Mouse (Mus musculus): ENCODE measurements around the gene Atf5.
A peak's percentile ranks its signal among the peaks of the same experiment; 100 is the strongest.

Gene Atf5

DNA sequence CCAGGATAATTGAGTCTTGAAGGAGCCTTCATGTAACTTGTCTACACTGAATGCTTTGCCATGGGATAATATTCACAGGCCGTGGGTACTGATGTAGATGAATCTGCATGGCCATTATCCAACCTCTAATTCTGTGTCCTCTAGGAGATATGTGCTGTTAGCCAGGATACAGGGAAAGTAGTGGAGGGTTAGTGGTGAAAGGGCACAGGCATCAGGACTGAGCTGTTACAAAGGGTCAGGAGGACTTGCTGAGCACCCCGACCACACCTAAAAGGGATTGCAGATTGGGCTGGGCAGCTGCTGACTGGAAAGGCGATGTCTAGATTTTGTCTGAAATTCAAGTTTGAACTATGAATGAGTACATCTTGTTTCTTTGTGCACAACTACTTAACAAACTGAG is 4.1 kb upstream of the Atf5 start:
- peak; percentile 1 for DNase-seq (ENCODE audit: low read depth, low spot score)

DNA sequence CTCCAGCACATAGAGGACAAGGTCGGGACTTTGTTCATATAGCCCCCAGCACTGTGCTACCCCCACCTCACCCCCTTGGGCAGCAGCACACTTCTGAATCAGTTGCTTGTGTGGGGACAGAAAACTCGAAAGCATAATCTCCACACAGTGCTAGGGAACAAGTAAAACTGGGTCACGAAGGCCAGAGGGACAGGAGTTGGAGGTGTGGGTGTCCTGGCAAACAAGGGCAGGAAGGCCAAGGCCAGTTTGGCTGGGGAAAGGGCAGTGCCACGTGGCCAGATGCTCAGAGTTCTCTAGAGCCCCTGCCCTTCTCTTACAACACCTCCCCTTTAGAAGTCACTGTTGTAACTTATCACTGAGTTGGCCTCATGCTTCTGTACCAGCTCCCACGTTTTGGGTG is 3.4 kb upstream of the Atf5 start:
- DNase-seq (ENCODE audit: low read depth, low spot score), result peak; percentile 20

GRCm38 (mm10) chr7:44819391-44819790 is 2.9 kb upstream of the Atf5 start:
- DNase-seq (ENCODE audit: low read depth, low spot score), result no peak

- no peak for DNase-seq (ENCODE audit: low read depth, low spot score)
Measured at GRCm38 (mm10) chr7:44818751-44819235, 2.3 kb upstream of the Atf5 start.

GRCm38 (mm10) chr7:44818164-44818563 is 1.7 kb upstream of the Atf5 start:
- DNase-seq (ENCODE audit: low read depth, low spot score), result no peak

DNA sequence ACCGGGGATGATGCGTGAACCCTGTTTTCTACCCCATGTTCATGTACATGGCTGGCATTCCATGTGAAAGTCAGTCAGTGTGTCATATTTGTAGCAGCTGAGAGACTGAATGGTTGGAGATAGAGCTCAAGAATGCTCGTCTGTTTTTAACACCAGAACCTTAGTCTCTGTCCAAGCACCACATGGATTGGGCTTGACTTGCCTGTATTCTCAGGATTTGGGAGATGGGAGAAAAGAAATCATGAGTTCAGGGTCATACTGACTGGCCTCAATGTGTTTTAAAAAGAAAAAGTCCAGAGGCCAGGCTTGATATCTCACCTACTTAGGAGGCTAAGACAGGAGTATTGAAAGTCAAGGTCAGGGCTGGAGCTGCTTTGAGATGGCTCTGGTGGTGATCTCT is 983 bp upstream of the Atf5 start:
- DNase-seq (ENCODE audit: low read depth, low spot score), result no peak

DNA sequence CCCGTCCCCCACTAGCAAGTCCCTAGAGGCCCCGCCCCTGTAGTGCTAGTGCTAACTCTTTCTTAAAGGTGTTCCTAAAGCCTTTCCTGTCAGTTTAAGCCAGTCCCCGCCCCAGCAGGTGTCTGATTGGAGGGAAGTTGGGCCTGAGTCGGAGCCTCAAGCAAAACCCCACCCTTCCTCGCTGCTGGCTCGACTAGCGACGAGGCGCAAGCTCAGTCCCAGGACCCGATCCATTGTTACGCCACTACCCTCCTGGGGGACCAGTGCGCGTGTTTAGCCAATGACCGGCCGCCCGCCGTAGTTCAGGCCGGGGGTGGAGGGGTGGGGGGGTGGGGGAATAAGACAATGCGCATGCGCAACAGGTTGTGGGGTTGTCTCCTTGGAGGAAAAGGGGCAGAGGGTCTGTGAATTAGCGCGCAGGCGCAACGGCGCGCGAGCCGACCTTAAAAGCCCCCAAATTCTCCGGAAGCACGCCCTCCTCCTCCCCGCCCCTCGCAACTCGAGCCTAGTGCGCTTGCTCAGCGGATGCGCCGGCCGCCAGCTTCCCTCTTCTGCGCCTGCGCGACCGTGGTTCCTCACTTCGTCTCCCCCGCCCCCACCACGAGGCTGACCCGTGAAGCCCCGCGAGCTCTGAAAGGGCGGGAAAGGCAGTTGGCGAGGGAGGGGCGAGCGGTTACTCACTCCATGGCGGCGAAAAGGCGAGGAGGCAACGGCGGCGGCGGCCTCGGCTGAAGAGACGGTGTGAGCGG is 563 bp downstream of the Atf5 start, which contains the start of the genes Nup62 and Il4i1:
Gene Nup62, plus strand, starts transcription at position 368 of the 749 bp plus-strand sequence.
Gene Il4i1, plus strand, starts transcription at position 667 of the 749 bp plus-strand sequence.
- DNase-seq (ENCODE audit: low read depth, low spot score), result peak; percentile 99

DNA sequence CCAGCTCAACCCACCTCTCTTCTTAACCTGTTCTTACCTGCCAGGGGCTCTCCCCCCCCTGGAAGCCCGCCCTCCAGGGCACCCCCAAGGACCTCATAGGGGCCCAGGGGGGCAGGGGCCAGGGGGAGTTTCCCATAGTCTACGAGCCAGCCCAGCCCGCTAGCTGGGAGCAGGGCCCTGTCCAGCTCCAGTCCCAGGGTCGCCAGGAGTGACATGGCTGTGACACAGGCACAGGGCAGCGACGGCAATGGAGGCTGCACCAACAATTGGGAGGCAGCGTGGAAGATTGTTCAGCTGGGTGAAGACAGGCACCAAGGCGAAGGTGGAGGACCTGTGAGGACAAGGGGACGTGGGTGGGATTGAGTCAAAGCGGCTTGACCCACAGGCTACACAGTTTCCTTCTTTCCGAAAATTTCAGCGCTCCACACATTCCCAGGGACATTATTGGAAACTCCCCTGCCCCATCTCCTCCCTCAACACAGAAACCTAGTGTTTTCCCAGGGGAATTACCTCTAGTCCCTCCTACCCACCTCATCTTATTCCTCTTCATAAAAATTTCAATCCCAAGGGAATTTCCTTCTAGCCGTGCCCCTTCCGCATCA is 1.4 kb downstream of the Atf5 start:
- no peak for DNase-seq (ENCODE audit: low read depth, low spot score)

DNA sequence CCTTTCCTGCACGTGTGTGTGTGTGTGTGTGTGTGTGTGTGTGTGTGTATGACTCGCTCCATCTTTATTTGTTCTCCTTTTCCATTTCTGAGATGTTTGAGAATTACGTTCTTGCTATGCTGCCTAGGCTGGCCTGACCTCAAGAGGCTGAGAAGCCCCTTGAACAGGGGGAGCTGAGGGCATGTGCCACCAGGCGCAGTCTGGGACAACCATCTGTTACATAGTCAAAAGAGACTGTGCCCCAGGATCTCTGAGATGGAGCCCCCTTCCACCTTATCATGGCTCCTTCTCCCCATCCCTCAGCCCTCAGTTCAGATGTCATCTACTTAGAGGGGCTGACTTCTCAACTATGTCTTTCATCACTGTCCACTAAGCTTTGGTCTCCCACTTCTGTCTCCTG is 2.0 kb downstream of the Atf5 start:
- DNase-seq (ENCODE audit: low read depth, low spot score), result no peak

GRCm38 (mm10) chr7:44813985-44814384 is 2.5 kb downstream of the Atf5 start:
- no peak for DNase-seq (ENCODE audit: low read depth, low spot score)

DNA sequence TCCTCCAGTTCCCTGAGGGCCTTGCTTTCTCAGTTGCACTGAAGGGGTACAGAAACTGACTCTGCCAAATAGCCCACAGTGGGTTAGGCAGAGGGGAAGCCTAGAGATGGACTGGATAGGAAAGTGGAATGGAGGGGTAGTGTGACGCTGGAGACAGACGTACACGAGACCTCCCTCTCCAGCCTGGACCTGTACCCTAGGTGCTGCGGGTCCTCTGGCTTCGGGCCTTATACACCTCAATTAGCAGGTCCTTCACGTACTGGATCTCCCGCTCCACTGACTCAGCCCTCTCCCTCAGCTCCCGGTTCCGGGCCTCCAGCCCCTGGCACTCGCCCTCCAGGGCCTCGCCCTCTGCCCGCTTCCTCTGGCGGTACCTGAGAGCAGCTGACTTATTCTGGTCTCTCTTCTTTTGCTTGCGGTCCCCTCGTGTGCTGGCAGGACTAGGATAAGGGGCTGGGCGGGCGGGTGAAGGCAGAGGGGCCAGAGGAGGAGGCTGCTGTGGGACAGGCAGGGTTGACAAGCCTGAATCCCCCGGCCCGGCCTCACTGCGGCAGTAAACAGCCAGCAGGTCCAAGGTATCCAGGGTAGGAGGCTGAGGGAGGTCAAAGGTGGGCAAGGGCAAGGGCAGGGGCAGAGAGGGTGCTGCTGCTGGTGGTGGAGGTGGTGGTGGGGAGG is 3.7 kb downstream of the Atf5 start:
- DNase-seq (ENCODE audit: low read depth, low spot score), result no peak

GRCm38 (mm10) chr7:44810819-44811557 is 5.5 kb downstream of the Atf5 start:
- DNase-seq (ENCODE audit: low read depth, low spot score), result no peak

- DNase-seq (ENCODE audit: low read depth, low spot score), result no peak
Measured at GRCm38 (mm10) chr7:44810365-44810764, 6.1 kb downstream of the Atf5 start.

GRCm38 (mm10) chr7:44809466-44809865 is 7.0 kb downstream of the Atf5 start:
- DNase-seq (ENCODE audit: low read depth, low spot score), result no peak

GRCm38 (mm10) chr7:44808927-44809326 is 7.5 kb downstream of the Atf5 start:
- no peak for DNase-seq (ENCODE audit: low read depth, low spot score)

DNA sequence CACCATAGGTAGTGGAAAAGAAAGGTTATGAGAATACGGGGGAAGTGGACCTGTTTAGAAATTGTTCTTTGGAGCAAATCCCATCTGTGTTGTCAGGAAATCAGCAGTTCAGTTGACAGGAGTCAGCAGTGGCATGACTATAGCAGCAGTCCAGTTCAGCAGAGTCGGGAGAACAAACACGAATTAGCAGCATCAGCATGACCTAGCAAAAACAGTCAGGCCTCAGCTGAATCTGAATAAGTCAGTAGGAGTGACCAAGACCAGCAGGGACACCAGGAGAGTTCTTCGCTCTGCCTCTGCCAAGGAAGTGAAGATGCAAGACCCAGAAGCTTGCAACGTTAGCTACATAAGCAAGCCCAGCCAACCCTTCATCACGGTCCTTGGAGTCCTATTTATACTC is 23.7 kb downstream of the Atf5 start:
- no peak for DNase-seq (ENCODE audit: low read depth, low spot score)

GRCm38 (mm10) chr7:44790066-44790465 is 26.4 kb downstream of the Atf5 start:
- no peak for DNase-seq (ENCODE audit: low read depth, low spot score)

GRCm38 (mm10) chr7:44789531-44789930 is 26.9 kb downstream of the Atf5 start:
- DNase-seq (ENCODE audit: low read depth, low spot score), result no peak

DNA sequence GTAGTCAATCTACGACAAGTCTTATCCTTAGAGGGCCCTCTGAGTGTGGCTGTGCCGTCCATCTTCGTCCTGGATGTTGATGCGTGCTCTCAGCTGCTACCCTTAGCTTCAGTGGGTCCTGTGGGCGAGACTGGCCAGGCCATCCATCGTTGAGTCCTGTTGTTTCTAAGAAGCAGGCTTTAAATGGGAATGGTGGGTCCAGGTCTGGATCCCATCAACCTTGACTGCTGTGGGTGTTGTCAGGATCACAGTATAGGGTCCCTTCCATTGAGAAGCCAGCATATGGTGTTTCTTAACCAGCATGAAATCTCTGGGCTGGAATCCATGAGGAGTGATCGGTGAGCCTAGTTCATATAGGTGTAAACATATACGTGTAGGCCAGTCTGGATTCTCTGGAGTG is 36.4 kb downstream of the Atf5 start:
- no peak for DNase-seq (ENCODE audit: low read depth, low spot score)

DNA sequence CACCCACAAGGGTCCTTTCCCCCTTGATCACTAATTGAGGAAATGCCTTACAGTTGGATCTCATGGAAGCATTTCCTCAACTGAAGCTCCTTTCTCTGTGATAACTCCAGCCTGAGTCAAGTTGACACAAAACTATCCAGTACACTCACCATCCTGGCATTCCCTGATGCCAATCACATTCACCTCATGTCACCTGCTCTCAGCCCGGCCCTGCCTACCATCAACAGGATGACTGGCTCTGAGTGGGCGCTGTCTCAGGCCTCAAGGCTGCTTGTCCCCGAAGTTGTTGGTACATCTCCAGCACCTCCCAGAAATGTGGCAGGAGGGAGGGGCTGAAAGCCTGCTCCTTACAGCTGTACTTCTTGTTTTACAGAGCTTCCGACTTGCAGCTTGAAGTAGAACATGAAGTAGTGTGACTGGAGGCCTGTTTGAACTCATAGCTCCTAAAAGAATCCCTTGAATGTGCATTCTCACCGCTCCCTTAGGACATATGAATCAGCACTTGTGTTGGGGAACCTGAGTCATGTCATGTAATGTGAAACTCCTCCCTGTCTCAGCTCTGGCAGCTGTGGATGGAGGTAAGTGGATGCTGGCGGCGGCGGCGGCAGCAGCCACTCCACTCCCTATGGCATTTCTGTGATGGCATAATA is 39.5 kb downstream of the Atf5 start:
- DNase-seq (ENCODE audit: low read depth, low spot score), result peak; percentile 13

- DNase-seq (ENCODE audit: low read depth, low spot score), result no peak
Measured at GRCm38 (mm10) chr7:44772591-44773204, 43.8 kb downstream of the Atf5 start.
